Mouse (Mus musculus) Patski (cell line): ENCODE data around the gene Man2a2. TPM values are rescaled to one million over a fixed set of nuclear protein-coding genes. Genes with fewer than 3 reads are reported as not detected.

ENCODE experiments used
- ATAC-seq: fragments of 100-300 bp; one replicate; pipeline ENCODE4 v1.8.0; 2021
- CTCF ChIA-PET: fragments of 350-600 bp; sonication (Branson Sonifier 250); formaldehyde crosslinking; loops from one replicate; lab custom pipeline; 2022; ENCODE audit warnings: inconsistent platforms; lab: Charles Lee
- POLR2A ChIA-PET: fragments of 350-600 bp; sonication (Branson Sonifier 250); formaldehyde crosslinking; loops from one replicate; lab custom pipeline; 2022; ENCODE audit warnings: antibody characterized with exemption, inconsistent platforms; lab: Charles Lee
- DNase-seq: peaks from one replicate; pipeline ENCODE4 v3.0.0-alpha.2; 2011; ENCODE audit warnings: low read depth, low spot score
- H3K27me3 ChIP-seq: fragments of 371-371 bp; one replicate; pipeline ENCODE4 v1.5.1; 2021
- CTCF ChIP-seq: fragments of 100-300 bp; IDR thresholded peaks from one replicate; pipeline ENCODE4 v1.5.1; 2021
- in situ Hi-C: fragments of 300-500 bp; cut with MboI; formaldehyde crosslinking; loops from 3 replicates; pipeline ENCODE4 v1.11.1; 2018; ENCODE audit warnings: low pct_unique_long_range_greater_than_20kb, mixed read lengths
- polyA plus RNA-seq: library from polyadenylated mRNA; unstranded; gene quantifications from one replicate; pipeline ENCODE4 v1.2.3, GENCODE M21; 2021

Gene Man2a2
- polyA plus RNA-seq, 1 experiment from 2014 or later, result 129 TPM

DNA sequence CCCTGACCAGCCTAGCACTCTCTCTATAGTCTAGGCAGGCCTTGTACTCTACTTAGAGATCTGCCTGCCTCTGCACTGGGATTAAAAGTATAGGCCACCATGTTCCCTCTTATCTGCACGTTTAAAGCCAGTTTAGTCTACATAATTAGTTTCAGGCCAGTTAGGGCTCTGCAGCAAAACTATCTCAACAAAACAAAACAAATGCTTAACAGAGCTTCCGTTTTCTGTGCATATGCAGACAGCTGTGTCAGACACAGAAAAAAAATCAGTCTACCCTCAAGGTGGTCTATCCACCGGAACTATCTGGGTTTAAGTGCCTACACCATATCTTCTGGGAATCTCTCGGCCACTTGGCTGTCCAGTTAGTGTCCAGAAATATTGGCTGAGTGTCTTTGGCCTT, 2.2 kb upstream of the Man2a2 start:
- in situ Hi-C loops, result no loop called here
- ChIA-PET POLR2A (interaction anchor here (0.9 kb wide), 1 partner anchor 9 kb away, joined by 3 read pairs; no protein-coding TSS in a partner anchor), CTCF (interaction anchor here (2.7 kb wide), 1 partner anchor 31 kb away, joined by 23 read pairs; the partner anchor contains the start of genes Hddc3 and Unc45a)
- no peaks in the 10 kb centered on the region for H3K27me3 ChIP-seq
- ATAC-seq, result no peak
- TF ChIP-seq CTCF, result no peak
- no peak for DNase-seq

DNA sequence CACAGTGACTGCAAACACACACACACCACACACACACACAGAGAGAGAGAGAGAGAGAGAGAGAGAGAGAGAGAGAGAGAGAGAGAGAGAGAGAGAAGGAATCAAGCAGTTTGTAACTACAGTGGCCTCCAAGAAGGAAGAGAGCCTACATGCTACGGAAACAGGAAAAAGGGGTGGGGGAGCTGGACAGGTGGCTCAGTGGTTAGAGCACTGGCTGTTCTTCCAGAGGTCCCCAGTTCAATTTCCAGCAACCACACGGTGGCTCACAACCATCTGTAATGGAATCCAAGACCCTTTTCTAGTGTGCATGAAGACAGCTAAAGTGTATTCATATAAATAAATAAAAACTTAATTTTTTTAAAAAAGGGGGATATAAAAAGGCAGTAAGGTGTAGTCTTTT, 1.5 kb upstream of the Man2a2 start:
- CTCF ChIA-PET, result interaction anchor here (2.7 kb wide), 1 partner anchor 31 kb away, joined by 23 read pairs; the partner anchor contains the start of genes Hddc3 and Unc45a
- ATAC-seq (no peak), DNase-seq (no peak)
- in situ Hi-C loops, result no loop called here
- POLR2A ChIA-PET, result interaction anchor here (0.6 to 0.9 kb wide), 2 partner anchors 9 to 37 kb away, joined by 3 to 4 read pairs; no protein-coding TSS in a partner anchor
- no peak for TF ChIP-seq CTCF
- H3K27me3 ChIP-seq, result no peaks in the 10 kb centered on the region

DNA sequence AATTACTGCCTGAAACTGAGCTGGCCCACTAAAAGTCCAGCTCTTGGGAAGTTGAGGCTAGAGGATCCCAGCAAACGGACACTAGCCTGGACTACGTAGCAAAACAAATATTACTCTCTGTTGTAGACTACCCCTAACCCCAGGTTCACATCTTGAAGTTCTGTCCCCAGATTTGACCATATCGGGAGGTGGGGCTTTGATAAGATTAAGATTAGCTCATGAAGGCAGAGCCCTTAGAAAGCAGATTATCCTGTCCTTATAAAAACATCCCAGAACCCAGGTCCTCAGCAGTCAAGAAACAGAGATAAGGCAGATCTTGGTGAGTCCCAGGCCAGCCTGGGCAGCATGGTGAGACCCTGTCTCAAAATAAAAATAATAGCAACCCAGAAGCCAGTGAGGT, 991 bp upstream of the Man2a2 start:
- in situ Hi-C loops, result no loop called here
- TF ChIP-seq CTCF, result no peak
- CTCF ChIA-PET, result interaction anchor here (0.7 to 2.7 kb wide), 2 partner anchors 11 to 30 kb away, joined by 3 to 23 read pairs; partner anchors contain the start of genes Hddc3 and Unc45a
- ATAC-seq (no peak), DNase-seq (no peak)
- POLR2A ChIA-PET, result interaction anchor here (0.6 kb wide), 1 partner anchor 36 kb away, joined by 4 read pairs; no protein-coding TSS in a partner anchor
- no peaks in the 10 kb centered on the region for H3K27me3 ChIP-seq

DNA sequence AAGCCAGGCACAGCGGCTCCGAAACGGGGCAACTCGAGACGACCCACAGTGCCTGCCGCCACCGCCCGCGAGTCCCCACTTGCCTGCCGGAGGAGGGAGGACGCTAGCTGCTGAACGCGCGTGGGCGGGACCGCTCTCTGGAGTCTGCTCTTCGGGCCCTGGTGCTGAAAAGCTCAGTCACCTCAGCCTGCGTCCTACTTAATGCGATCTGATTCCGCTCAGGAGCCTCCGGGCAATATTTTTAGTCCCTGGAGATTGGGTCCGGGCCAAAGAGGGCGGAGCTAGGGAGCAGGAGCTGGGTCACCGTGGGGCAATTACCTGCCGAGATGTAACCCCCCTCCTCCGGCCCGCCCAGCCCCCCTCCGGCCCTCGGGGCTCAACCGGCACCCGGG, 530 bp downstream of the Man2a2 start:
- ChIA-PET CTCF (interaction anchor here (1.1 to 1.6 kb wide), 6 partner anchors 9 to 116 kb away, joined by 3 to 7 read pairs (median 4); partner anchors contain the start of gene Hddc3), POLR2A (interaction anchor here (0.8 kb wide), 1 partner anchor 31 kb away, joined by 3 read pairs; no protein-coding TSS in a partner anchor)
- DNase-seq (no peak), ATAC-seq (peak; percentile 45)
- in situ Hi-C loops, result no loop called here
- no peak for TF ChIP-seq CTCF
- no peaks in the 10 kb centered on the region for H3K27me3 ChIP-seq

DNA sequence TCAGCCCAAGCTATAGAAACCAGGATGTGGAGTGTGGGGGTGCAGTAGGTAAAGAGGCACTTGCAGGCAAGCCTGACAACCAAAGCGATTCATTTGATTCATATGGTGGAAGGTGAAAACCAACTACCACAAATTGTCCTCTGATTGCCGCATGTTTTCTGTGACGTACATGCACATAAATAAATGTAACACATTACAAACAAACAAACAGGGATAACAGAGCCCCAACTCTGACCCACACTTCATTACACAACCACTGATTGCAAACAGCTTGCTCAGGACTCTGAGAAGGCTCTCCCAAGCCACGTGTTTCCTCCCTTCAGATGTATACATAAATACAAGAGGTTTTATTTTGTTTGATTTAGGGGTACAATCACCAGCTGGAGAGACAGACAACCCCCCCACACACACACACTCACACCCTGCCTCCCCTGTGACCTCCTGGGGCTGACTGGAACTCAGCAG, 1.2 kb downstream of the Man2a2 start:
- DNase-seq (no peak), ATAC-seq (no peak)
- TF ChIP-seq CTCF, result no peak
- in situ Hi-C loops, result no loop called here
- H3K27me3 ChIP-seq, result no peaks in the 10 kb centered on the region
- ChIA-PET CTCF (interaction anchor here (0.8 to 1.6 kb wide), 7 partner anchors 10 to 116 kb away, joined by 3 to 7 read pairs (median 4); partner anchors contain the start of gene Hddc3), POLR2A (interaction anchor here (0.6 to 0.8 kb wide), 2 partner anchors 30 to 1429 kb away, joined by 3 to 4 read pairs; no protein-coding TSS in a partner anchor)

DNA sequence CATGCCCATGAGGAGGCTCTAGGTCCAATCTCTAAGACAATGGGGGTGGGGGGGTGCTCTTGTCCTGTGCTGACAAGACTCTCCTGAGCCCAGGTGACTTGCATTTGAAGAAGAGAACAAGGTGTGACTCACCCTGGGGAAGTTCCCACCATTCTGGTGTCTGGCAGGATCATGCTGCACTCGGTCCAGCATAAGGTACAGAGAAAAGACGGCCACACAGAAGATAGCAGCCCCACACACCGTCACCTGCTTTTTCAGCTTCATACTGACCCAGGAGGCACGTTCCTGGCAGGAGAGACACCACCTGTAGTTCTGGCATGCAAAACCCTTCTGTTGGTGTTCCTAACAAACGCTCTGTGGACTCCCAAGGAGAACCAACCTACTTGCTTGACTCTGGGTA, 1.7 kb downstream of the Man2a2 start:
- CTCF ChIA-PET, result interaction anchor here (0.8 to 1.6 kb wide), 5 partner anchors 12 to 117 kb away, joined by 3 to 5 read pairs (median 4); no protein-coding TSS in a partner anchor

DNA sequence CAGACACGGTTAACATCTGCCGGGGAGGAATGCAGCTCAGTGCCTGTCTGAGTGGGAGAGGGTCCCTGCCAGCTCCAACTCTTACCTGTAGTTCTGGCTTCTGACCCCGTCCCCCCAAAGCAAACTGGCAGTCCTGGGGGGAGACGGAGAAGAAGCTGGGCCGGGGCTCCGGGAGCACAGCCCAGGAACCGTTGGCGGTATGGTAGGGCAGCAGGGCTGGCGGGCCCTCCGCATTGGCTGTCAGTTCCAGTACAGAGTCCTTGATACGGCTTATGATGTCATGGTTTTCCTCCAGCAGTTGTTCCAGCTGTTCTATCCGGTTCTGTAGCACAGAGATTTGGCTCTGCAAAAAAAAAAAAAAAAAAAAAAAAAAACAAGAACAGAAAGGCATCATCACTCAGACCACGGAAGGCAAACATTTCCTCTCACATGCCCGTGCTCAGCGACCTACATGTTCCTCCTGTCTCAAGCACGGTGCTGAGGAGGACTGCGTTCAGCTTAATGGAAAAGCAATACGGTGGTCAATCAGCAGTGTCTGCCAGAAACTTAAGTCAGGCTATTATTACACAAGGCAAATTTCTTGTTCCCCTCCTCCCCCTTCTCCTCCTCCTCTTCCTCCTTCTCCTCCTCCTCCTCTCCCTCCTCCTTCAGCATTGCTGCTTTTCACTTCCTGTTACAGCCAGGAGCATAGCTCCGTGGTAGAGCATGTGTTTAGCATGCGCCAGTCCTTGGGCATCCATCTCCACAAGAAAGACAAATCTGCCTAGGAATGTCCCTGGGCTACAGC, 2.3 kb downstream of the Man2a2 start:
- CTCF ChIA-PET, result interaction anchor here (0.8 kb wide), 1 partner anchor 57 kb away, joined by 3 read pairs; no protein-coding TSS in a partner anchor
- in situ Hi-C loops, result no loop called here
- DNase-seq (no peak), ATAC-seq (no peak)
- H3K27me3 ChIP-seq, result no peaks in the 10 kb centered on the region
- TF ChIP-seq CTCF, result no peak
- POLR2A ChIA-PET, result interaction anchor here (0.6 kb wide), 1 partner anchor 165 kb away, joined by 4 read pairs; no protein-coding TSS in a partner anchor

More for the DNA sequence above, 1.7 kb downstream of the Man2a2 start:
- TF ChIP-seq CTCF, result no peak
- in situ Hi-C loops, result no loop called here
- POLR2A ChIA-PET, result interaction anchor here (0.6 kb wide), 1 partner anchor 1430 kb away, joined by 4 read pairs; no protein-coding TSS in a partner anchor
- H3K27me3 ChIP-seq, result no peaks in the 10 kb centered on the region
- ATAC-seq, result no peak
- DNase-seq, result no peak

DNA sequence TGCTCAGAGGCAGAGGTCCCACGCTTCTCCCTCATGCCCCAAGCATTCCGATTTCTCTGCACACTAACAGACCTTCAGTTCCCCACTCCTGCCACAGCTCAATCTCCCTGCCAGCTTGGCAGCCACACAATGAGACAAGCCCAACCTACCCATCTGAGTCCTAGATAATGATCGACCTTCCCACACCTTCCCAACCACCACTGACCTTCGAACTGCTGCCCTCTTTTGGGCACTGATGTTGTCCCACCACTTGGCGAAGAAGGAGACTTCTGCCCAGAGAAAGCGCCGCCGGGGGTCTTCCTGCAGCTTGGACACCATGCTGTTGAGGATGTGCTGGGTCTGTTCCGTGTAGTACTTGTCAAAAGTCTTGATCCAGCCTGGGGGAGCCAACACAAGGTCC, 3.2 kb downstream of the Man2a2 start:
- ATAC-seq (no peak), DNase-seq (no peak)
- TF ChIP-seq CTCF, result no peak
- ChIA-PET POLR2A (no interaction called here), CTCF (interaction anchor here (4.2 kb wide), 1 partner anchor 26 kb away, joined by 20 read pairs; the partner anchor contains the start of genes Hddc3 and Unc45a)
- H3K27me3 ChIP-seq, result no peaks in the 10 kb centered on the region
- in situ Hi-C loops, result no loop called here

DNA sequence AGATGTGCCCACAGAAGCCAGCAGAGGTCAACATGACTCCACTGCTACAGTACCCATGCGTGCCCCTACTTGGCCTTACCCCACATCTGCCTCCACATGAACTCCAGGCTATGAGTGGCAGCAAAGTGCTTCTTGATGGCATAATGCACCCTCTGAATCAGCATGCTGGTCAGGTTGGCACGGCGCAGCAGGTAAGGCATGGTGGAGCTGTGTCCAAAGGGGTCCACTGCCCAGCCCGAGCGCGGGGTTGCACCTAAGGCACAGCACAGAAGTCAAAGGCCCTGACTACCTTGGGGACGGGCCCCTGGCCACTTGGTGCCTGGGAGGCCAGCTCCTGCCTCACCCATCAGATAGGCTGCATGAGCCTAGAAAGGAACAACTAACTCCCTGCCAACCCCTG, 3.9 kb downstream of the Man2a2 start:
- TF ChIP-seq CTCF, result no peak
- in situ Hi-C loops, result no loop called here
- ChIA-PET CTCF (interaction anchor here (1.2 to 4.2 kb wide), 2 partner anchors 10 to 25 kb away, joined by 3 to 20 read pairs; partner anchors contain the start of genes Hddc3 and Unc45a), POLR2A (interaction anchor here (1.5 kb wide), 1 partner anchor 11 kb away, joined by 3 read pairs; no protein-coding TSS in a partner anchor)
- no peak for ATAC-seq
- no peak for DNase-seq
- no peaks in the 10 kb centered on the region for H3K27me3 ChIP-seq

DNA sequence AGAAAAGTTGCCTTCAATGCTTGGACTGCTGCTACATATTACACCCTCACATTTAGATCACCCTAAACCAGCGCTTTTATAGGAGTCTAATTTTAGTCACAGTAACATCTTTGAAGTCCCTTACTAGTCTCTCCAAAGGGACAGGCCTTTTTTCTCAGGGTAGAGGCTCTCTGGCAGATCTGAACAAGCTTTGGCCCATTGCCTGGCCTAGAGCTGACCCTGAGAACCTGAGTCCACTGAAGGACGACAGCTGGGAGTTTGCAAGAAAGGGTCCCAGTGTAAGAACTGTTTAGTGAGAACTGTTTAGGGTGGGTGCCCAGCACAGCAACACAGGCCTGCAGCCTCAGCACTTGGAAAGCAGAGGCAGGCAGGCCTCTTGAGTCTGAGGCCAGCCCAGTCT, 5.4 kb downstream of the Man2a2 start:
- no peak for TF ChIP-seq CTCF
- in situ Hi-C loops, result no loop called here
- ChIA-PET POLR2A (no interaction called here), CTCF (interaction anchor here (1.3 to 4.2 kb wide), 2 partner anchors 9 to 24 kb away, joined by 3 to 20 read pairs; partner anchors contain the start of genes Hddc3 and Unc45a)
- no peaks in the 10 kb centered on the region for H3K27me3 ChIP-seq
- DNase-seq, result no peak
- ATAC-seq, result no peak
